In the genomic region with DNA sequence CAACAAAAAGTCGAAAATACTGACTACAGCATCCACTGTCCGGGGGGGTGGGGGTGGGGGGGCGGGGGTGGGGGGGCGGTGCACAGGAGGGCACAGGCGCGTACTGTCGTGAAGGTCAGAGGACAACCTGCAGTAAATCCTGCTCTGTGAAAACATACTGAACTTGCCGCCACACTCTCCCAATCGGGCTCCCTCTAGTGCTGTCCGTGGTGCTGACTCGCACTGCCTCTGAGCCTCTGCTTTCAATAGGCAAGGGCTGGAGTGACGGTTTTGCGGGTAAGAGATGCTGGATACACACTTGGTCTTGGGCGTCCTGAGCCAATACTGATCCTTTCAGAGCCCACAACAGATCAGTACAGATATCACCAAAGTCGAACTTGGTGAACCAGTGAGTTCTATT, we compare ENCODE assay signal across 10 mouse cellular contexts. TPM values are rescaled to one million over a fixed set of nuclear protein-coding genes. Genes with fewer than 3 reads are reported as not detected.
DNase-seq lines count a peak whose midpoint lies in the region; ATAC-seq and TF ChIP-seq lines count a peak whose summit lies in the region.
"Had no signal": no experiment of that assay in that cellular context is flagged by ENCODE, and none has a peak within 500 bp of the region (broad histone marks: within the 10 kb centered on the region; RNA-seq: fewer than 3 reads in every experiment).

No protein-coding gene starts in this region.

- no peak overlapping the region for H3K4me2 ChIP-seq in liver, embryonic 13.5 days
- H3K4me2 ChIP-seq: heart, embryonic 13.5 days; neural tube, embryonic 12.5 days had no signal

- no peaks in the 10 kb centered on the region for H3K79me2 ChIP-seq in heart, adult 2 months (replicated peaks; ENCODE audit: control insufficient read depth, insufficient read depth, low read length)

- no peaks in the 10 kb centered on the region; the same call in 1 of the 2 replicates for H3K36me3 ChIP-seq in heart, adult 2 months (ENCODE audit: control insufficient read depth, insufficient read depth, low read length)
- no peaks in the 10 kb centered on the region for H3K36me3 ChIP-seq in liver, embryonic 13.5 days
- H3K36me3 ChIP-seq: heart, embryonic 13.5 days; neural tube, embryonic 12.5 days had no signal

- peaks cover 2% of the 10 kb centered on the region; the same call in 1 of the 2 replicates for H3K4me1 ChIP-seq in heart, adult 2 months (ENCODE audit: control insufficient read depth, insufficient read depth, low read length)
- H3K4me1 ChIP-seq in liver, embryonic 13.5 days (replicated peaks) = peaks cover 9% of the 10 kb centered on the region

- no peak overlapping the region for H3K27ac ChIP-seq in heart, adult 2 months
- H3K27ac ChIP-seq in liver, embryonic 13.5 days = no peak overlapping the region
- H3K27ac ChIP-seq: heart, embryonic 13.5 days; neural tube, embryonic 12.5 days had no signal

- intact Hi-C loops in heart, adult 2 months (cut with DNase I) = no loop called here
- intact Hi-C loops in heart, postnatal 25 days (cut with DNase I) = no loop called here
- intact Hi-C loops in heart, postnatal 14 days (cut with DNase I) = no loop called here

- no peak for TF ChIP-seq POLR2A in heart, adult 2 months (IDR thresholded peaks at IDR 0.05; ENCODE audit: insufficient read depth, low read depth, low read length)

- no peak overlapping the region for H3K4me3 ChIP-seq in heart, adult 2 months
- no peak overlapping the region for H3K4me3 ChIP-seq in liver, embryonic 13.5 days (replicated peaks)
- H3K4me3 ChIP-seq: heart, embryonic 13.5 days; neural tube, embryonic 12.5 days had no signal

- DNase-seq in heart, adult 2 months = peak; percentile 25 to 68
- no peak for DNase-seq in heart, postnatal 25 days (ENCODE audit: low spot score)
- DNase-seq in B cell, adult 2 months = peak; percentile 62 to 68
- DNase-seq in brain, adult 2 months (ENCODE audit: low read depth, low spot score) = peak; percentile 42
- DNase-seq in heart, postnatal 14 days = peak; percentile 76 to 87
- DNase-seq in liver, embryonic 13.5 days = peak; percentile 44
- peak; percentile 82 for DNase-seq in retina, postnatal 1 day
- no peak for DNase-seq in cerebellum, adult 9-11 months

- peak; percentile 29; the same call in 1 of the 2 replicates for ATAC-seq in liver, embryonic 13.5 days (ENCODE audit: low read depth)

- WGBS in heart, adult 2 months = 6% methylated on average over 15 of the region's 15 CpGs
- 6% methylated on average over 14 of the region's 15 CpGs for WGBS in liver, embryonic 13.5 days (ENCODE audit: insufficient replicate concordance)

- no peak for TF ChIP-seq CTCF in heart, adult 2 months (IDR thresholded peaks at IDR 0.05)

- TF ChIP-seq EP300 in heart, adult 2 months (IDR thresholded peaks at IDR 0.05; ENCODE audit: insufficient read depth, low read depth, low read length) = no peak

- no peaks in the 10 kb centered on the region for H3K27me3 ChIP-seq in heart, adult 2 months (ENCODE audit: control insufficient read depth, insufficient read depth, low read length)
- H3K27me3 ChIP-seq in liver, embryonic 13.5 days = peaks cover 26% of the 10 kb centered on the region
- H3K27me3 ChIP-seq: heart, embryonic 13.5 days; neural tube, embryonic 12.5 days had no signal

- H3K9me3 ChIP-seq in liver, embryonic 13.5 days (replicated peaks) = no peaks in the 10 kb centered on the region
- H3K9me3 ChIP-seq: heart, embryonic 13.5 days; neural tube, embryonic 12.5 days had no signal

- H3K9ac ChIP-seq in heart, adult 2 months (ENCODE audit: low read depth, low read length) = no peak overlapping the region
- no peak overlapping the region for H3K9ac ChIP-seq in liver, embryonic 13.5 days
- H3K9ac ChIP-seq: heart, embryonic 13.5 days; neural tube, embryonic 12.5 days had no signal

RNA-seq across cellular contexts. Expression of gene Eid2, which starts 3.9 kb away (rescaled TPM):
- total RNA-seq in heart, adult 2 months (2021) = 10 to 100 TPM; 11.2 to 11.9 TPM
- 4.2 and 4.6 TPM in 2 replicates for polyA plus RNA-seq in heart, adult 2 months (2012; rRNA removed)
- 10 to 100 TPM; 11.9 to 12.1 TPM for total RNA-seq in heart, postnatal 25 days (2021)
- total RNA-seq in heart, postnatal 14 days (2021) = 10 to 100 TPM; 10.7 to 11.9 TPM
- 0.28 and 0.40 TPM in 2 replicates for polyA plus RNA-seq in liver, embryonic 13.5 days (2015; fragmentation: Nextera tagmentation; extraction: Ambion mirVana)

RNA-seq across cellular contexts. Expression of gene Eid2b, which starts 13.8 kb away (rescaled TPM):
- 10 to 100 TPM; 11.2 to 13.0 TPM for total RNA-seq in heart, adult 2 months (2021)
- polyA plus RNA-seq in heart, adult 2 months (2012; rRNA removed) = 6.7 and 7.2 TPM in 2 replicates
- 10 to 100 TPM; 10.1 to 10.2 TPM for total RNA-seq in heart, postnatal 25 days (2021)
- total RNA-seq in heart, postnatal 14 days (2021) = 1 to 10 TPM; 8.0 to 9.4 TPM
- polyA plus RNA-seq in liver, embryonic 13.5 days (2015; fragmentation: Nextera tagmentation; extraction: Ambion mirVana) = 2.5 and 2.6 TPM in 2 replicates

RNA-seq across cellular contexts. Expression of gene Selenov, which starts 27.2 kb away (rescaled TPM):
- not detected for total RNA-seq in heart, adult 2 months (2021)
- 0.08 TPM in 1 of 2 replicates, not detected in the other for polyA plus RNA-seq in heart, adult 2 months (2012; rRNA removed)
- not detected for total RNA-seq in heart, postnatal 25 days (2021)
- not detected for total RNA-seq in heart, postnatal 14 days (2021)
- polyA plus RNA-seq in liver, embryonic 13.5 days (2015; fragmentation: Nextera tagmentation; extraction: Ambion mirVana) = not detected in 2 replicates
- polyA plus RNA-seq: heart, embryonic 13.5 days had no signal

RNA-seq across cellular contexts. Expression of gene Dll3, which starts 38.3 kb away (rescaled TPM):
- not detected for total RNA-seq in heart, adult 2 months (2021)
- not detected in 2 replicates for polyA plus RNA-seq in heart, adult 2 months (2012; rRNA removed)
- total RNA-seq in heart, postnatal 25 days (2021) = not detected
- not detected for total RNA-seq in heart, postnatal 14 days (2021)
- polyA plus RNA-seq in liver, embryonic 13.5 days (2015; fragmentation: Nextera tagmentation; extraction: Ambion mirVana) = 0.06 and 0.07 TPM in 2 replicates

RNA-seq across cellular contexts. Expression of gene Timm50, which starts 48.1 kb away (rescaled TPM):
- total RNA-seq in heart, adult 2 months (2021) = 10 to 100 TPM; 60.0 to 63.5 TPM
- 63.0 and 72.8 TPM in 2 replicates for polyA plus RNA-seq in heart, adult 2 months (2012; rRNA removed)
- total RNA-seq in heart, postnatal 25 days (2021) = 10 to 100 TPM; 60.5 to 61.7 TPM
- 10 to 100 TPM; 47.9 to 57.3 TPM for total RNA-seq in heart, postnatal 14 days (2021)
- polyA plus RNA-seq in liver, embryonic 13.5 days (2015; fragmentation: Nextera tagmentation; extraction: Ambion mirVana) = 114 and 118 TPM in 2 replicates

Comparison
In these comparisons a context has a peak if more than half of its experiments do, and no peak if none do; other contexts are left out.
1. DNase-seq: peak in heart, adult 2 months (2 of 2), B cell, adult 2 months (2 of 2), brain, adult 2 months (single experiment), heart, postnatal 14 days (2 of 2), liver, embryonic 13.5 days (single experiment) and retina, postnatal 1 day (single experiment); none in heart, postnatal 25 days (single experiment) and cerebellum, adult 9-11 months (single experiment).